10 mouse cellular contexts compared by ENCODE assay signal in the genomic region with DNA sequence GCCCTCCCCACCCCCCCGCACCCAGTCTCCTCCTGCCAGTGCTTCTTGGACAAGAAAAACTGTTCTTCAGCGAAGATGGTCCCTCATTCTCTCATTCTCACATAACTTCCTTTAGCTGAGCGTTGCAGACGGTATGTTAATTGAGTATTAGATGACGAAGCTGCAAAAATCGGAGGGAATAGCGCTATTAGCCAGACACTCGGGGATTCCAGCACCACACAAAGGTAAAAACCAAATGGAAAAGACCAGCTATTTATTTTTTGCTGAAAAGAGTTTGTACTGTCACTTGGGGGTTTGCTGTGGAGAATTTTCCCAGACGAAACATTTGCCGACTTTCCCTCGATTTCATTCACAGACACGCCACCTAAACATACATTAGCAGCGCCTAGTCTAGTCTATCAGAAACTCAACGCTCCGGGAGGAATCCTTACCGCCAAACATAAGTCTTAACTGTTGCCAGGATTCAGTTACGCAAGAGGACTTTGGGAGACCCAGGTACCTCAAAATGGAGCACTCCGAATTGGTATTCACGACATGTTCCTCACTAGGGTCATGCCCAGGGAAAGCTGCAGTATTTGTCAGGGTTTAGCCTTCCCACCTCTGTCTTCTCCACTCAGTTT.
DNase-seq lines count a peak whose midpoint lies in the region; ATAC-seq lines count a peak whose summit lies in the region.
"Had no signal": no experiment of that assay in that cellular context is flagged by ENCODE, and none has a peak within 500 bp of the region (broad histone marks: within the 10 kb centered on the region; RNA-seq: fewer than 3 reads in every experiment).

No protein-coding gene starts in this region.

- H3K36me3 ChIP-seq in liver, embryonic 16.5 days (ENCODE audit: control insufficient read depth, insufficient read depth) = no peaks in the 10 kb centered on the region

- no peak overlapping the region for H3K4me3 ChIP-seq in liver, embryonic 16.5 days (ENCODE audit: low read depth, low read length)
- H3K4me3 ChIP-seq: erythroblast, embryonic 14.5 days had no signal

- H3K27ac ChIP-seq in liver, embryonic 16.5 days (ENCODE audit: low read length) = no peak overlapping the region

- H3K9ac ChIP-seq in liver, embryonic 16.5 days (ENCODE audit: low read depth, low read length) = no peak overlapping the region

- H3K27me3 ChIP-seq in liver, embryonic 16.5 days (ENCODE audit: control insufficient read depth, insufficient read depth, low read depth, low read length) = no peaks in the 10 kb centered on the region

- WGBS in liver, embryonic 16.5 days (ENCODE audit: insufficient replicate concordance) = 51% methylated on average over 19 of the region's 19 CpGs

- peak overlapping the region; percentile 37; the same call in 1 of the 2 replicates for H3K4me2 ChIP-seq in liver, embryonic 16.5 days (ENCODE audit: low read depth, low read length)

- no peak for DNase-seq in frontal cortex, postnatal 25 days (ENCODE audit: low spot score in 2 of 2)
- peak; percentile 12 for DNase-seq in retina, embryonic 14.5 days (ENCODE audit: low spot score)
- no peak for DNase-seq in retina, postnatal 1 day
- DNase-seq in thymus, postnatal 14 days = no peak
- no peak for DNase-seq in adrenal gland, postnatal 14 days
- no peak for DNase-seq in layer of hippocampus, postnatal 14 days (ENCODE audit: low spot score in 2 of 2)
- DNase-seq: right cerebral cortex, postnatal 25 days had no signal

- H3K9me3 ChIP-seq in liver, embryonic 16.5 days (replicated peaks; ENCODE audit: control insufficient read depth, low read length) = no peaks in the 10 kb centered on the region

- H3K4me1 ChIP-seq in liver, embryonic 16.5 days (ENCODE audit: control insufficient read depth, low read depth, low read length) = peaks cover 9% of the 10 kb centered on the region

- peak; percentile 23; the same call in 1 of the 2 replicates for ATAC-seq in frontal cortex, adult (ENCODE audit: low TSS enrichment)
- no peak for ATAC-seq in liver, embryonic 16.5 days (ENCODE audit: low read depth)
